Mouse (Mus musculus) adrenal gland, adult 8-10 months (tissue): ENCODE results near the gene Cabin1. TPM values are rescaled to one million over a fixed set of nuclear protein-coding genes. Genes with fewer than 3 reads are reported as not detected.

Source experiments
- DNase-seq: peaks from one replicate; pipeline ENCODE4 v3.0.0; 2022
- total RNA-seq, 4 experiments: library from RNA; stranded (reverse); gene quantifications; 2 replicates each; pipeline ENCODE4 v1.2.4; 2022

Cabin1 gene
- total RNA-seq, 4 experiments from 2014 or later = 35.7 to 69.0 (median 43.8) TPM

- DNase-seq = no peak
Measured at GRCm38 (mm10) chr10:75701280-75701679, 62.9 kb downstream of the Cabin1 start.

GRCm38 (mm10) chr10:75697693-75698092 lies 66.4 kb downstream of the Cabin1 start:
- no peak for DNase-seq

GRCm38 (mm10) chr10:75696597-75697355 lies 67.4 kb downstream of the Cabin1 start:
- DNase-seq = no peak

- no peak for DNase-seq
Measured at GRCm38 (mm10) chr10:75695521-75695920, 68.6 kb downstream of the Cabin1 start.

- no peak for DNase-seq
Measured at GRCm38 (mm10) chr10:75695078-75695477, 69.1 kb downstream of the Cabin1 start.

GRCm38 (mm10) chr10:75694567-75694966 lies 69.6 kb downstream of the Cabin1 start:
- DNase-seq = no peak

- DNase-seq = no peak
Measured at GRCm38 (mm10) chr10:75693451-75694233, 70.5 kb downstream of the Cabin1 start.

- no peak for DNase-seq
Measured at GRCm38 (mm10) chr10:75688598-75688997, 75.5 kb downstream of the Cabin1 start.

- no peak for DNase-seq
Measured at GRCm38 (mm10) chr10:75686724-75687123, 77.4 kb downstream of the Cabin1 start.

GRCm38 (mm10) chr10:75684035-75685004 lies 79.8 kb downstream of the Cabin1 start:
- no peak for DNase-seq

- no peak for DNase-seq
Measured at GRCm38 (mm10) chr10:75680574-75681001, 83.6 kb downstream of the Cabin1 start.

- no peak for DNase-seq
Measured at GRCm38 (mm10) chr10:75679204-75679603, 84.9 kb downstream of the Cabin1 start.

- DNase-seq = no peak
Measured at GRCm38 (mm10) chr10:75677989-75678388, 86.2 kb downstream of the Cabin1 start.

- no peak for DNase-seq
Measured at GRCm38 (mm10) chr10:75677571-75677970, 86.6 kb downstream of the Cabin1 start.

- no peak for DNase-seq
Measured at GRCm38 (mm10) chr10:75676819-75677565, 87.1 kb downstream of the Cabin1 start.

- no peak for DNase-seq
Measured at GRCm38 (mm10) chr10:75676286-75676685, 87.9 kb downstream of the Cabin1 start.

- no peak for DNase-seq
Measured at GRCm38 (mm10) chr10:75675594-75675993, 88.5 kb downstream of the Cabin1 start.

- DNase-seq = no peak
Measured at GRCm38 (mm10) chr10:75669936-75670335, 94.2 kb downstream of the Cabin1 start.

- peak; percentile 48 for DNase-seq
Measured at GRCm38 (mm10) chr10:75667911-75668270, 96.2 kb downstream of the Cabin1 start.

- peak; percentile 52 for DNase-seq
Measured at GRCm38 (mm10) chr10:75667115-75667910, 96.8 kb downstream of the Cabin1 start.
